Mouse (Mus musculus): Measurements from ENCODE around the gene Zfp282. TPM values are rescaled to one million over a fixed set of nuclear protein-coding genes. Genes with fewer than 3 reads are reported as not detected.

Gene Zfp282
- polyA plus RNA-seq, 1 experiment from 2014 or later = 17.9 TPM

DNA sequence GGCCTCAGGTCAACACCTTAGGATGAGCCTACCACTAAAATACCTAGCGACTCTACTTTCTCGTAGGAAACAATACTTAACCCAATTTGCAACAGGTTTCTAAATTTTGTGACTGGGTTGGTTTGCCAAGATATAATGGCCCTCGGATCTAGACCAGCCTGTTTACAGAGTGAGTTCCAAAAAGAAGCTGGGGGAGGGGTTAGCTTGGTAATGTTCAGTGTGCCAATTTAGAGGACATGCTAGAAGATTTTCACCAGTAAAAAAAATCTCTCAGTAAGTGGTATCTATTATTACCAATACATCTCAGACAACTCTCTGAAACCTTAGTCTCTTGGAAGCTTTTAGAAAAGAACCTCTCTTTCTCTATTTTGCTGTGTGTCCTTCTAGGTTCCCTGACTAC, 66.7 kb downstream of the Zfp282 start:
- H3K27me3 ChIP-seq (replicated peaks; ENCODE audit: low read depth, poor library complexity, severe bottlenecking) = no peaks in the 10 kb centered on the region
- H3K4me1 ChIP-seq = peaks cover 14% of the 10 kb centered on the region
- H3K9me3 ChIP-seq = 0 out of 2 replicates have a peak, but pooled peaks cover 3% of the 10 kb centered on the region
- H3K4me3 ChIP-seq = peak overlapping the region; percentile 62
- H3K36me3 ChIP-seq (replicated peaks) = peaks cover 20% of the 10 kb centered on the region
- no peak for DNase-seq (ENCODE audit: low spot score)
- 80% methylated on average over 3 of the region's 3 CpGs for WGBS
- peak overlapping the region; percentile 90 for H3K27ac ChIP-seq (replicated peaks)

DNA sequence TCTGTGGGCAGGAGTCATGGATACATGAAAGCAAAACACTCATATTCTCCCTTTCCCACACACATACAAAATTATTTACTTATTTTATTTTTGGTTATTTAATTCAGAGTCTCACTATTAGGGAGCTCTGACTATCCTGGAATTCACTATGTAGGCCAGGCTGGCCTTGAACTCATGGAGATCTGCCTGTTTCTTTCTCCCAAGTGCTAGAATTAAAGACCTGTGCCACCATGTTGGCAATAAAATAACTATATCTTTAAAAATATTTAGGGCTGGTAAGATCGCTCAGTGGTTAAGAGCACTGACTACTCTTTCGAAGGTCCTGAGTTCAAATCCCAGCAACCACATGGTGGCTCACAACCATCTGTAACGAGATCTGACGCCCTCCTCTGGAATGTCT, 70.4 kb downstream of the Zfp282 start:
- no peak overlapping the region for H3K4me3 ChIP-seq

GRCm38 (mm10) chr6:47953191-47953726, 76.3 kb downstream of the Zfp282 start, which contains the start of gene Zfp956:
Zfp956 (plus strand) TSS chr6:47953390.
- under 1% methylated on average over 31 of the region's 31 CpGs for WGBS
- H3K36me3 ChIP-seq (replicated peaks) = peaks cover 28% of the 10 kb centered on the region
- H3K4me1 ChIP-seq = peaks cover 13% of the 10 kb centered on the region
- no peaks in the 10 kb centered on the region for H3K9me3 ChIP-seq
- 0 out of 2 replicates have a peak, but pooled peaks cover 8% of the 10 kb centered on the region for H3K27me3 ChIP-seq (replicated peaks; ENCODE audit: low read depth, poor library complexity, severe bottlenecking)
- peak; percentile 95 for DNase-seq (ENCODE audit: low spot score)
- peak within 1 kb of the TSS; percentile 81 for H3K27ac ChIP-seq (replicated peaks)
- peak within 1 kb of the TSS; percentile 68 for H3K4me3 ChIP-seq

More for the DNA sequence above, 70.4 kb downstream of the Zfp282 start:
- peaks cover 13% of the 10 kb centered on the region for H3K4me1 ChIP-seq
- H3K9me3 ChIP-seq = 0 out of 2 replicates have a peak, but pooled peaks cover 3% of the 10 kb centered on the region
- H3K27ac ChIP-seq (replicated peaks) = no peak overlapping the region
- H3K36me3 ChIP-seq (replicated peaks) = peaks cover 26% of the 10 kb centered on the region
- WGBS = 91% methylated on average over 4 of the region's 4 CpGs
- 0 out of 2 replicates have a peak, but pooled peaks cover 8% of the 10 kb centered on the region for H3K27me3 ChIP-seq (replicated peaks; ENCODE audit: low read depth, poor library complexity, severe bottlenecking)
- DNase-seq (ENCODE audit: low spot score) = no peak

DNA sequence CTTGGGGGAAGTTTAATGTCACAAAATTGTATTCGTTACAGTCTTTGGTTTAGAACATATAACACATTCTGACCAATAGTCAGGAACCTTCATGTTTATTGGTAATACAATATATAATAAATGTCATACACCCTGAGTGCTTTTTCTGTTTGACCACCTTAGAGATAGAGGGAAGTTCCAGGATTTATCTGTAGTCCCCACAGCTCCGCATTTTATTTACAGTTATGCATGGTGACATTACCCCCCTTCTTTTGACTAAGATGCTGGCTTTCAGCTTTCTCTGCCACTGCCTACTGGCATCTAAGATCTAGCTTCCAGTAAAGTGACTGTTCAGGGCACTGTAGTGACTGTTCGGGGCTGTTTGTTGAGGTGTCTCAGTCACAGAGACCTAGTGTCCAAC, 77.4 kb downstream of the Zfp282 start:
- Histone ChIP-seq H3K36me3 (replicated peaks) (peaks cover 33% of the 10 kb centered on the region), H3K27me3 (replicated peaks; ENCODE audit: low read depth, poor library complexity, severe bottlenecking) (0 out of 2 replicates have a peak, but pooled peaks cover 8% of the 10 kb centered on the region), H3K9me3 (no peaks in the 10 kb centered on the region), H3K27ac (replicated peaks) (no peak overlapping the region), H3K4me3 (peak overlapping the region; percentile 68; the same call in 1 of the 2 replicates), H3K4me1 (peaks cover 13% of the 10 kb centered on the region)
- WGBS = 93% methylated on average over 3 of the region's 3 CpGs
- no peak for DNase-seq (ENCODE audit: low spot score)

DNA sequence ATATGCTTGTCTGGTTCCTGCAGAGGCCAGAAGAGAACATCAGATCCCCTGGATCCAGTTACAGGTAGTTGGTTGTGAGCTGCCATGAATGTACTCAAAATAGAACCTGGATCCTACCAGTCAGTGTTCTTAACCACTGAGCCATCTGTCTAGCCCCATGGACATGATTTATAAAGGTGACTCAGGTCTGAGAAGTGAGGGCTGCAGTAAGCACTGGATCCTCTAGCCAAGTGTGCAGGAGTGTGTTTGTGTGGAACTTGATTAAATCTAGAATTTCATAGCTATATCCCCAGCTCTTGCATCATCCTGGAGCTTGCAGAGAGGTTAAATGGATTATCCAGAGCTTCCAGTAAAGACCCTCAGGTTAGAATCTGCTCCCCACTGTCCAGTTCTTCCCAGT, 80.8 kb downstream of the Zfp282 start:
- H3K27ac ChIP-seq (replicated peaks) = no peak overlapping the region
- DNase-seq (ENCODE audit: low spot score) = no peak
- H3K9me3 ChIP-seq = no peaks in the 10 kb centered on the region
- no peaks in the 10 kb centered on the region for H3K27me3 ChIP-seq (replicated peaks; ENCODE audit: low read depth, poor library complexity, severe bottlenecking)
- H3K4me3 ChIP-seq = no peak overlapping the region
- H3K4me1 ChIP-seq = peaks cover 12% of the 10 kb centered on the region
- peaks cover 56% of the 10 kb centered on the region for H3K36me3 ChIP-seq (replicated peaks)

Other genes starting within 250 kb of the Zfp282 start
- 323 and 333 TPM in 2 replicates for gene Pdia4, start 63.8 kb upstream of the Zfp282 start, polyA plus RNA-seq (2016; fragmentation: Nextera tagmentation; extraction: Ambion mirVana)
- 7.6 and 8.0 TPM in 2 replicates for gene Zfp786, start 46.3 kb upstream of the Zfp282 start, polyA plus RNA-seq (2016; fragmentation: Nextera tagmentation; extraction: Ambion mirVana)
- 8.6 TPM in 2 replicates for gene Zfp398, start 41.5 kb upstream of the Zfp282 start, polyA plus RNA-seq (2016; fragmentation: Nextera tagmentation; extraction: Ambion mirVana)
- 21.6 and 23.6 TPM in 2 replicates for gene Zfp212, start 43.3 kb downstream of the Zfp282 start, polyA plus RNA-seq (2016; fragmentation: Nextera tagmentation; extraction: Ambion mirVana)
- gene Zfp956, start 76.2 kb downstream of the Zfp282 start, polyA plus RNA-seq (2016; fragmentation: Nextera tagmentation; extraction: Ambion mirVana) = 7.5 and 9.2 TPM in 2 replicates
- 12.4 and 13.4 TPM in 2 replicates for gene Zfp777, start 171.7 kb downstream of the Zfp282 start, polyA plus RNA-seq (2016; fragmentation: Nextera tagmentation; extraction: Ambion mirVana)
- 21.6 and 23.6 TPM in 2 replicates for gene Zfp746, start 209.4 kb downstream of the Zfp282 start, polyA plus RNA-seq (2016; fragmentation: Nextera tagmentation; extraction: Ambion mirVana)